Mouse (Mus musculus) liver, postnatal 0 days (tissue): ENCODE results near the gene March1. TPM values are rescaled to one million over a fixed set of nuclear protein-coding genes. Genes with fewer than 3 reads are reported as not detected.

Experiments
- ATAC-seq: fragments of 200-750 bp; cut with Nextera tagmentation; 2 replicates; pipeline ENCODE4 v1.8.0; 2017; ENCODE audit warnings: mild to moderate bottlenecking, moderate library complexity
- DNase-seq: peaks from one replicate; pipeline ENCODE4 v3.0.0-alpha.2; 2016
- H3K27ac ChIP-seq: fragments of 300-500 bp; sonication (generic); 2 replicates; pipeline ENCODE4 v1.5.1; 2014; ENCODE audit warnings: antibody characterized with exemption, moderate library complexity, mild to moderate bottlenecking, low read depth
- H3K27me3 ChIP-seq: fragments of 300-500 bp; sonication (generic); 2 replicates; pipeline ENCODE4 v1.6.1; 2014; ENCODE audit warnings: low read length, control low read depth, mixed read lengths; ENCODE audit not compliant: insufficient read depth
- H3K36me3 ChIP-seq: fragments of 300-500 bp; sonication (generic); replicated peaks from 2 replicates; pipeline ENCODE4 v1.6.1; 2014; ENCODE audit warnings: mild to moderate bottlenecking, control low read depth, low read length, moderate library complexity, mixed read lengths; ENCODE audit not compliant: insufficient read depth
- H3K4me1 ChIP-seq: fragments of 300-500 bp; sonication (generic); 2 replicates; pipeline ENCODE4 v1.6.1; 2014; ENCODE audit warnings: antibody characterized with exemption, mild to moderate bottlenecking, control low read depth; ENCODE audit not compliant: insufficient read depth
- H3K4me2 ChIP-seq: fragments of 300-500 bp; sonication (generic); 2 replicates; pipeline ENCODE4 v1.6.1; 2014; ENCODE audit warnings: low read depth, mild to moderate bottlenecking, low read length, moderate library complexity, mixed read lengths
- H3K4me3 ChIP-seq: fragments of 300-500 bp; sonication (generic); 2 replicates; pipeline ENCODE4 v1.5.1; 2014; ENCODE audit warnings: low read depth, low read length
- H3K9ac ChIP-seq: fragments of 300-500 bp; sonication (generic); replicated peaks from 2 replicates; pipeline ENCODE4 v1.6.1; 2014; ENCODE audit warnings: mild to moderate bottlenecking, moderate library complexity
- H3K9me3 ChIP-seq: fragments of 300-500 bp; sonication (generic); 2 replicates; pipeline ENCODE4 v1.6.1; 2016; ENCODE audit warnings: mild to moderate bottlenecking, control low read depth, low read length, mixed read lengths
- CTCF ChIP-seq: sonication (generic); IDR thresholded peaks from 2 replicates; pipeline ENCODE4 v1.5.1; 2016; ENCODE audit warnings: antibody characterized with exemption, low read depth
- EP300 ChIP-seq: IDR thresholded peaks from 2 replicates; pipeline ENCODE4 v1.6.1; 2016; ENCODE audit warnings: antibody characterized with exemption, low read depth, mild to moderate bottlenecking
- WGBS: fragments of 180-500 bp; shearing (Covaris S2); extraction: QIAGEN DNeasy Blood & Tissue Kit; methylation state at CpG from one replicate; pipeline ENCODE4 v1.1.7; 2014; ENCODE audit not compliant: insufficient replicate concordance; 5-methylcytosine and 5-hydroxymethylcytosine counted together
- polyA plus RNA-seq: library from polyadenylated mRNA; unstranded; fragments of >200 nt; fragmentation: Nextera tagmentation; extraction: Ambion mirVana; gene quantifications from 2 replicates; pipeline ENCODE4 v1.2.1, GENCODE M21; 2015

March1 gene
- polyA plus RNA-seq, 1 experiment from 2014 or later, result 1.4 TPM

DNA sequence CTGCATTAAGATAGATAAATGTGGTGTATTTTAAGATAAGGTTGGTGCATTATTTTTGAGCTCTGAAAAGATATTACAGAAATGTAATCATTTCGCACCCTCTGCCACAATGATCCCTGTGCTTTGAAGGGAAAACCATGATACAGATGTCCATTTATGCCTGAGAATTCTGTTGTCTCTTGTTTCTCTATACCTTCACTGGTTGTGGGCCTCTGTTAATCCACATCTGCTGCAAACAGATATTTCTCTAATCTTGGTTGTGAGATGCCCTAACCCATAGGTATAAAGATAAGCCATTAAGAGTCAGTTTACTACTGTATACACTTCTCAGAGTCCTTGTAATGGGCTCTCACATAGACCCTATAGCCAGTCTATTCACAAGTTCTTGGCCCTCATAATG, 561.6 kb downstream of the March1 start:
- 76% methylated on average over 1 of the region's 1 CpGs for WGBS
- TF ChIP-seq EP300, result no peak
- TF ChIP-seq CTCF, result no peak
- DNase-seq (no peak), ATAC-seq (no peak)
- no peaks in the 10 kb centered on the region for H3K36me3 ChIP-seq
- no peaks in the 10 kb centered on the region for H3K27me3 ChIP-seq
- no peaks in the 10 kb centered on the region for H3K9me3 ChIP-seq
- no peak overlapping the region for H3K4me3 ChIP-seq
- no peak overlapping the region for H3K27ac ChIP-seq
- H3K4me2 ChIP-seq, result no peak overlapping the region
- no peak overlapping the region for H3K9ac ChIP-seq
- no peaks in the 10 kb centered on the region for H3K4me1 ChIP-seq

DNA sequence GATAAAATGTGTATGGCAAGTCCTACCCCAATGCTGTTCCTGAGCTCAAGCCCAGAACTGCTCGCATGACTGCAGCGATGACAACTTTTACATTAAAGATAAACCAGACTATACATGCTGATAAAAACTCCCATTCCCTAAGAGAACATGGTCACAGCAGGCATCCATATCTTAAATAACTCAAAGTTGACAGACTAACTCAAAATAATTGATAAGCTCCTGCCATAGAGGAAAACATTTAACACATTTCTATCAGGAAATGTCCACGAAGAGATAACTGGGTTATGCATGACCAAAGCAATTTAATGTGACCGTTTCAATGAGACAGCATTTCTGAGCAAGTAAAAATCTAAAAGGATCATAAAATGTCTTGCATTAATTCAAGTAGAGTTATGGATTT, 563.6 kb downstream of the March1 start:
- Histone ChIP-seq H3K36me3 (no peaks in the 10 kb centered on the region), H3K9me3 (no peaks in the 10 kb centered on the region), H3K27me3 (no peaks in the 10 kb centered on the region), H3K4me3 (no peak overlapping the region), H3K4me1 (no peaks in the 10 kb centered on the region), H3K27ac (no peak overlapping the region), H3K4me2 (no peak overlapping the region), H3K9ac (no peak overlapping the region)
- 67% methylated on average over 4 of the region's 4 CpGs for WGBS
- TF ChIP-seq EP300 (no peak), CTCF (no peak)
- DNase-seq, result no peak
- ATAC-seq, result no peak

DNA sequence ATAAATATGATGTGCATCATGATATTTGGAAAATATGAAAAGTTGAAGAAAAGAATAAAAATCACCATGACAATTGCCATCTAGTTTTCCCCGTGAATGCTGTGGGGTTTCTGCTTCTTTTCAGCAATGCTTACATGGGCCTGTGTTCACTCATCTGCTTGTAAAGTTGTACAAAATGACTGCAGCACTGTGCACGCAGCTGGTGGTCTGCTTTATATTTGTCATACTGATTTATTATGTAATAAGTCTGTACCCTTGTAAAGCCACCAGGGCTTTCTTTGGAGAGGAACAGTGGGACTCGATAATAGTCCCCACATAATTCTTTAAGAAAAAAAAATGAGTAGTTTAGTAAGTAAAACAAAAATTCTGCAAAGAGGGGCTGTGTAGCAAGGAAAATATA, 564.6 kb downstream of the March1 start:
- Histone ChIP-seq H3K4me1 (no peaks in the 10 kb centered on the region), H3K27ac (no peak overlapping the region), H3K4me3 (no peak overlapping the region), H3K36me3 (no peaks in the 10 kb centered on the region), H3K9me3 (no peaks in the 10 kb centered on the region), H3K4me2 (no peak overlapping the region), H3K9ac (no peak overlapping the region), H3K27me3 (no peaks in the 10 kb centered on the region)
- DNase-seq (no peak), ATAC-seq (no peak)
- no peak for TF ChIP-seq EP300
- TF ChIP-seq CTCF, result no peak
- WGBS, result 50% methylated on average over 3 of the region's 3 CpGs

DNA sequence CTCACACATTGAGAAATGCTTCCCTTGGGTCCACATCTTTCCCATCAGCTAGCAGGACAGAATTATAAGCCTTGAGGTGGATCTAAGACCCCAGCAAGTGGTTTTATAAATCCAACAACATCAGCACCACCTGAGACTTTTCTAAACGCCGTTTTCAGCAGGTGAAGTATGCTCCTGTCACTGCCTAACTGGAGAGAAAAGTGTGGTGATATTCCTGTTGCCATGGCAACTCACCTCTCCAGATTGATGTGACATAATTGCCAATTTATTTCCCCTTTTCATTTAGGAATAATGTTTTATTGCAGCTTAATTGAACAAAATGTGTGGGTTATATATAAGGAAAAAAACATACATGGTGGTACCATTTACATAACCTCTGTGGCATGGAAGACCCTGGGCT, 565.8 kb downstream of the March1 start:
- DNase-seq (no peak), ATAC-seq (no peak)
- H3K36me3 ChIP-seq, result no peaks in the 10 kb centered on the region
- WGBS, result 72% methylated on average over 2 of the region's 2 CpGs
- H3K4me2 ChIP-seq, result no peak overlapping the region
- no peak overlapping the region for H3K9ac ChIP-seq
- H3K4me1 ChIP-seq, result no peaks in the 10 kb centered on the region
- H3K4me3 ChIP-seq, result no peak overlapping the region
- H3K27ac ChIP-seq, result no peak overlapping the region
- no peaks in the 10 kb centered on the region for H3K27me3 ChIP-seq
- H3K9me3 ChIP-seq, result no peaks in the 10 kb centered on the region
- TF ChIP-seq EP300, result no peak
- no peak for TF ChIP-seq CTCF

DNA sequence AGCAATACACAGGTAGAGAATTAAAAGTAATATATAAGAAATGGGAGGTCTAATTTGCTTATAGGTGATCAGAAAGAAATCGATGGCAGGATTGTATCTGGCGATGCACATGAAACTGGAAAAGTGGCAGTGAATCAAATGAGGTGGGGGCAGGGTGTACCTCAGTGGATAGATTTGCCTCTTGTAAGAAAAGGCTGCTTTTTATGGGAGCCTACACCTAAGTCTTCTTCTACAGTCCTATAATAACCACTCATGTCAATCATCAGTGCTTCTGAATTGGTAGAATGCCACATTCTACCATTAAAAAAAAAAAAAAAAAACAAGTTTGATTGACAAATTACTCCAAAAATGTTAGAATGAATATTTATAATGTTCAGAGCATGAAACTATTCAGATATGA, 567.5 kb downstream of the March1 start:
- TF ChIP-seq CTCF, result no peak
- TF ChIP-seq EP300, result no peak
- no peaks in the 10 kb centered on the region for H3K4me1 ChIP-seq
- H3K9ac ChIP-seq, result no peak overlapping the region
- H3K27me3 ChIP-seq, result no peaks in the 10 kb centered on the region
- ATAC-seq (no peak), DNase-seq (no peak)
- H3K4me3 ChIP-seq, result no peak overlapping the region
- H3K4me2 ChIP-seq, result no peak overlapping the region
- H3K9me3 ChIP-seq, result no peaks in the 10 kb centered on the region
- no peak overlapping the region for H3K27ac ChIP-seq
- H3K36me3 ChIP-seq, result no peaks in the 10 kb centered on the region
- WGBS, result 80% methylated on average over 2 of the region's 2 CpGs

DNA sequence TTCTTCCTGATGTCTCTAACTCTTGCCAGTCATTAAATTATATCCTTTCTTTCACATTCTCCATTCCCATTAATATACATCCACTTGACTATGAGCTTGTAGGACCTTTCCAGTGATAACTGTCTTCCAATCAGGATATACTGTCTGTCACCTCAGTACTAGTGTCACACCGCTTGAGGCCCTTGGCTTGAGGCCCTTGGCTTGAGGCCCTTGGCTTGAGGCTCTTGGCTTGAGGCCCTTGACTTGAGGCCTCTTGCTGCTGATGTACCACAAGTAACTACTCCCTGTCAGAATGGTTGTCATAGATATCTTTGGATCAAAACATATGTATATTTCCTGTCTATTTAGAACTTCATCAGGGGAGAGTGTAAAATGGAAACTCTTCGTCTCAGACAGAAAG, 576.7 kb downstream of the March1 start:
- Histone ChIP-seq H3K4me2 (no peak overlapping the region), H3K4me3 (no peak overlapping the region), H3K4me1 (no peaks in the 10 kb centered on the region), H3K9ac (no peak overlapping the region), H3K27ac (no peak overlapping the region), H3K36me3 (no peaks in the 10 kb centered on the region), H3K27me3 (no peaks in the 10 kb centered on the region), H3K9me3 (no peaks in the 10 kb centered on the region)
- 79% methylated on average over 2 of the region's 2 CpGs for WGBS
- DNase-seq (no peak), ATAC-seq (no peak)
- no peak for TF ChIP-seq EP300
- no peak for TF ChIP-seq CTCF

DNA sequence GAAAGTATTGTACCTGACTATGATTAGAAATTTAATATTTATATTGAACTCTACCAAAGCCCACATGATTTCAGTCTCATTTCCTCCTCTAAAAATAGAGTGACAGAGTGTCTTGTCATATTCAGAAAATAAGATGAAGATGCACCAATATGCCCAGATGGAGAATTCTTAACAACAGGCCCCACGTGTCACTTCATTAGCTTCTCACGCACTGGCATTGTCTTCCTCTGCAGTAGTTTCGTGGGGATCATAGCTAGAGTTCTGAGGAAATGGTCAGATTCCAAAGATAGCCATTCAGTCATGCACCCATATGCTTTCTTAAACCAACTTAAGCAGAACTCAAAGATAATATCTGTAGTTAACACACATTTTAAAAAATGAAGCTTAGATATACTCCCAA, 582.5 kb downstream of the March1 start:
- WGBS, result 75% methylated on average over 3 of the region's 3 CpGs
- ATAC-seq (no peak), DNase-seq (no peak)
- H3K27me3 ChIP-seq, result no peaks in the 10 kb centered on the region
- TF ChIP-seq EP300 (no peak), CTCF (no peak)
- H3K4me2 ChIP-seq, result no peak overlapping the region
- no peaks in the 10 kb centered on the region for H3K9me3 ChIP-seq
- H3K27ac ChIP-seq, result no peak overlapping the region
- H3K4me1 ChIP-seq, result no peaks in the 10 kb centered on the region
- no peak overlapping the region for H3K9ac ChIP-seq
- H3K4me3 ChIP-seq, result no peak overlapping the region
- H3K36me3 ChIP-seq, result no peaks in the 10 kb centered on the region
